Mouse (Mus musculus) cortical plate, adult 2 months (tissue): ENCODE results near the gene Ube2o.

ENCODE experiments used
- CTCF ChIP-seq: fragments of 200-500 bp; IDR thresholded peaks from 2 replicates; pipeline ENCODE4 v1.5.1; 2011; ENCODE audit warnings: mild to moderate bottlenecking, control low read depth, low read length; ENCODE audit not compliant: insufficient read depth; ENCODE audit errors: extremely low read depth
- POLR2A ChIP-seq: fragments of 200-500 bp; IDR thresholded peaks from 2 replicates; pipeline ENCODE4 v1.6.1; 2011; ENCODE audit warnings: mild to moderate bottlenecking, low read length, control low read depth; ENCODE audit not compliant: insufficient read depth; ENCODE audit errors: extremely low read depth

- TF ChIP-seq POLR2A (no peak), CTCF (no peak)
Measured at GRCm38 (mm10) chr11:116586310-116586709, 5.1 kb upstream of the Ube2o start, which contains the start of gene Aanat.
